Mouse (Mus musculus): ENCODE data around the gene Gm3854. TPM values are rescaled to one million over a fixed set of nuclear protein-coding genes. Genes with fewer than 3 reads are reported as not detected.

The Gm3854 gene
- polyA plus RNA-seq, 1 experiment from 2014 or later = 1.5 TPM

DNA sequence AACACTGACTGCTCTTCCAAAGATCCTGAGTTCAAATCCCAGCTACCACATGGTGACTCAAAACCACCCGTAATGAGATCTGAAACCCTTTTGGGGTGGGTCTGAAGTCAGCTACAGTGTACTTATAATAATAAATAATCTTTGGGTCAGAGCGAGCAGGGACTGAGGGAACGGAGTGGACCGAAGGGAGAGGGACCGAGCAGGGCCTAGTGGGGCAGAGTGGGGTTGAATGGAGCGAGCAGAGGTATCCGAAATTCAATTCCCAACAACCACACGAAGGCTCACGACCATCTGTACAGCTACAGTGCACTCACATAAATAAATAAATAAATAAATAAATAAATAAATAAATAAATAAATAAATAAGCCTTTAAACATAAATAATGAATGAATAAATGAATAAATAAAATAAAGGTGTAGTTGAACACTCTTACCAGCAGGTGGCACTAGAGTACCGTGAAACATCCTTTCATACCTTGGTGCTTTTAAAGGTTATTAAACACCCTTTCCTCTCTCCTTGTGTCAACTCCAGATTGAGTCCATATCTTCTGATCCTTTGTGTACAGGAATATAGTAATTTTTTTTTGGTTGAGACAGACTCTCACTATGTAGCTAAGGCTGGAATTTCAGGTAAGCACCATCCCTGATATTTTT is 15.5 kb downstream of the Gm3854 start:
- WGBS = 52% methylated on average over 10 of the region's 10 CpGs
- Histone ChIP-seq H3K4me3 (ENCODE audit: control insufficient read depth in 1 of 2, insufficient read depth in 1 of 2, low read depth in 1 of 2, low read length in 2 of 2) (no peak overlapping the region), H3K4me2 (ENCODE audit: low read length) (no peak overlapping the region), H3K9me3 (ENCODE audit: control insufficient read depth, low read length) (no peaks in the 10 kb centered on the region), H3K27ac (replicated peaks in 1 of 2; ENCODE audit: control insufficient read depth in 1 of 2, insufficient read depth in 1 of 2, low read depth in 2 of 2, low read length in 2 of 2) (no peak overlapping the region), H3K27me3 (ENCODE audit: control insufficient read depth, insufficient read depth, low read length) (no peaks in the 10 kb centered on the region), H3K9ac (ENCODE audit: low read length) (no peak overlapping the region), H3K36me3 (ENCODE audit: control insufficient read depth, insufficient read depth, low read length) (0 out of 2 replicates have a peak, but pooled peaks cover 4% of the 10 kb centered on the region), H3K4me1 (ENCODE audit: control insufficient read depth in 2 of 2, insufficient read depth in 2 of 2, low read length in 2 of 2) (peaks cover 0 to 5% of the 10 kb centered on the region in 2 experiments; a peak in 3 of 4 replicates)
- no peak for ATAC-seq (ENCODE audit: insufficient number of reproducible peaks, insufficient read depth, low FRiP score, low read depth)

DNA sequence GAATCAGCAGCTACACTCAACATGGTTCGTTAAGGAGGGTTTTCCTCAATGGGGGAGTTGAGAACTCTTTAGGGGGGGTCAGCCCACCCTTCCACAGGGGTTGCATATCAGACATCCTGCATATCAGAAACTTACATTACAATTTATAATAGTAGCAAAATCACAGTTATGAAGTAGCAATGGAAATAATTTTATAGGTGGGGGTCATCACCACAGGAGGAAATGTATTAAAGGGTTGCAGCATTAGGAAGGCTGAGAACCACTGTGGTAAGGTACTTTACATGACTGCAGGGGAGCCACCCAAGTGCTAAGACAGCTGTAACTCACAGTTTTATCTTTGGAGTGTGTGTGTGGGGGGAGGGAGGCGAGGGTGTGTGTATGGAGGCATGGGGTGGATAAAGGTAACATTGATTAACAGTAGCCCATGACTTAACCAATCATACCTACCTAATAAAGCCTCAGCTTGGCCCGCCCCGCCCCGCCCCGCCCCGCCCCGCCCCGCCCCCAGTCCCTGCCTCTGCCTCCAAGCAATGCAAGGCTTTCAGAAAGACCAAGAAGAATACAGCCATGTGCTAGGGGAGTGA is 17.0 kb downstream of the Gm3854 start:
- H3K4me3 ChIP-seq (ENCODE audit: control insufficient read depth in 1 of 2, insufficient read depth in 1 of 2, low read depth in 1 of 2, low read length in 2 of 2) = no peak overlapping the region
- H3K4me1 ChIP-seq (ENCODE audit: control insufficient read depth in 2 of 2, insufficient read depth in 2 of 2, low read length in 2 of 2) = peaks cover 0 to 6% of the 10 kb centered on the region in 2 experiments; a peak in 3 of 4 replicates
- WGBS = 10% methylated on average over 7 of the region's 9 CpGs
- no peak for ATAC-seq (ENCODE audit: insufficient number of reproducible peaks, insufficient read depth, low FRiP score, low read depth)
- no peak overlapping the region for H3K4me2 ChIP-seq (ENCODE audit: low read length)
- H3K27me3 ChIP-seq (ENCODE audit: control insufficient read depth, insufficient read depth, low read length) = no peaks in the 10 kb centered on the region
- H3K27ac ChIP-seq (replicated peaks in 1 of 2; ENCODE audit: control insufficient read depth in 1 of 2, insufficient read depth in 1 of 2, low read depth in 2 of 2, low read length in 2 of 2) = no peak overlapping the region
- no peak overlapping the region for H3K9ac ChIP-seq (ENCODE audit: low read length)
- H3K9me3 ChIP-seq (ENCODE audit: control insufficient read depth, low read length) = no peaks in the 10 kb centered on the region
- H3K36me3 ChIP-seq (ENCODE audit: control insufficient read depth, insufficient read depth, low read length) = no peaks in the 10 kb centered on the region

DNA sequence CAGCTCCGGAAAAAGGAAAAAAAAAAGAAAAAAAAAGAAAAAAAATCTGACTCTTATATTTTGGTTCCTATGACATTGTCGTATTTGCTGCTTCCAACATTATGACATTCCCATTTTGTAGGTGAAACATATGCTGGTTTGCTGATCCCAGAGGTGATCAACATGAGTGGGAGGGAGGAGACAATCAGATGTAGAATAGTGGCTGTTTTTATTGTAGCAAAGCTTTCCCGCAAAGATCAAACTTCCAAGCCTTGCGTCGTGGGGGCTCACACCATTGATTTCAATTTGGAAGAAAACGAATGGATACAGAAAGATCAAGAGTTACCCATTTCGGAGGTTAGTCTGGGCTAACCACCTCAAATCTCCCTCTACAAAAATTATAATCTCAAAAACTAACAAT is 18.2 kb downstream of the Gm3854 start:
- Histone ChIP-seq H3K9me3 (ENCODE audit: control insufficient read depth, low read length) (no peaks in the 10 kb centered on the region), H3K4me1 (ENCODE audit: control insufficient read depth in 2 of 2, insufficient read depth in 2 of 2, low read length in 2 of 2) (peaks cover 0 to 6% of the 10 kb centered on the region in 2 experiments; a peak in 3 of 4 replicates), H3K9ac (ENCODE audit: low read length) (peak overlapping the region; percentile 71), H3K27me3 (ENCODE audit: control insufficient read depth, insufficient read depth, low read length) (no peaks in the 10 kb centered on the region), H3K4me3 (ENCODE audit: control insufficient read depth in 1 of 2, insufficient read depth in 1 of 2, low read depth in 1 of 2, low read length in 2 of 2) (peak overlapping the region; percentile 51 to 78), H3K36me3 (ENCODE audit: control insufficient read depth, insufficient read depth, low read length) (no peaks in the 10 kb centered on the region), H3K4me2 (ENCODE audit: low read length) (peak overlapping the region; percentile 80), H3K27ac (replicated peaks in 1 of 2; ENCODE audit: control insufficient read depth in 1 of 2, insufficient read depth in 1 of 2, low read depth in 2 of 2, low read length in 2 of 2) (peak overlapping the region; percentile 74 to 85; a peak in 3 of 4 replicates)
- 29% methylated on average over 7 of the region's 7 CpGs for WGBS
- ATAC-seq (ENCODE audit: insufficient number of reproducible peaks, insufficient read depth, low FRiP score, low read depth) = no peak

GRCm38 (mm10) chr7:6362268-6363046 is 18.9 kb downstream of the Gm3854 start:
- no peaks in the 10 kb centered on the region for H3K9me3 ChIP-seq (ENCODE audit: control insufficient read depth, low read length)
- 0% methylated on average over 38 of the region's 38 CpGs for WGBS
- H3K4me3 ChIP-seq (ENCODE audit: control insufficient read depth in 1 of 2, insufficient read depth in 1 of 2, low read depth in 1 of 2, low read length in 2 of 2) = peak overlapping the region; percentile 51 to 78
- H3K4me1 ChIP-seq (ENCODE audit: control insufficient read depth in 2 of 2, insufficient read depth in 2 of 2, low read length in 2 of 2) = peaks cover 0 to 6% of the 10 kb centered on the region in 2 experiments; a peak in 3 of 4 replicates
- H3K36me3 ChIP-seq (ENCODE audit: control insufficient read depth, insufficient read depth, low read length) = no peaks in the 10 kb centered on the region
- H3K4me2 ChIP-seq (ENCODE audit: low read length) = peak overlapping the region; percentile 80
- H3K9ac ChIP-seq (ENCODE audit: low read length) = peak overlapping the region; percentile 71
- H3K27ac ChIP-seq (replicated peaks in 1 of 2; ENCODE audit: control insufficient read depth in 1 of 2, insufficient read depth in 1 of 2, low read depth in 2 of 2, low read length in 2 of 2) = peak overlapping the region; percentile 74 to 85
- peak; percentile 96 for ATAC-seq (ENCODE audit: insufficient number of reproducible peaks, insufficient read depth, low FRiP score, low read depth)
- no peaks in the 10 kb centered on the region for H3K27me3 ChIP-seq (ENCODE audit: control insufficient read depth, insufficient read depth, low read length)

DNA sequence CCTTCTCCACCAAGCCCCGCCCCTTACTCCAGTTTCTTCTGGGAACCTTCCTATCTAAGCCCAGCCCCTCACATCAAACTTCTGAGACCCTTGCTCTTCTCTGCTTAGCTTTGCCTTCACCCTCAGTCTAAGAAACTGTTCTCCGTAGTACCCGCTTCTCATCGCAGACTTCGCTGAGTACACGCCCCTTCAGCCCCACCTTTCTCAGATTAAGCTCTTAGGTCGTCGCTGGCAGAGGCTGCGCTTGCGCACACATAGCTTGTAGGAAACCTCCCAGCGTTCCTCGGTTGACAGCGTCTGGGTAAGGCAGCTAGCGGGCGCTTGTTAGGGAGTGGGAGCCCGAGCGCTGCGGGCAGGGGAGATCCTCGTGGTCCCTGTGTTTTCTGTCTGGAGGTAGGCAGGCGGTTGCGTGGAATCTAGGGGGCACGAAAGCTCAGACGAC is 19.5 kb downstream of the Gm3854 start, which contains the start of gene Zfp78:
Zfp78 (plus strand) TSS at position 234 of the 442 bp plus-strand sequence.
- H3K9ac ChIP-seq (ENCODE audit: low read length) = peak within 1 kb of the TSS; percentile 74
- peak within 1 kb of the TSS; percentile 51 to 78 for H3K4me3 ChIP-seq (ENCODE audit: control insufficient read depth in 1 of 2, insufficient read depth in 1 of 2, low read depth in 1 of 2, low read length in 2 of 2)
- ATAC-seq (ENCODE audit: insufficient number of reproducible peaks, insufficient read depth, low FRiP score, low read depth) = peak; percentile 81
- peak within 1 kb of the TSS; percentile 74 to 85 for H3K27ac ChIP-seq (replicated peaks in 1 of 2; ENCODE audit: control insufficient read depth in 1 of 2, insufficient read depth in 1 of 2, low read depth in 2 of 2, low read length in 2 of 2)
- peak within 1 kb of the TSS; percentile 80 for H3K4me2 ChIP-seq (ENCODE audit: low read length)
- under 1% methylated on average over 23 of the region's 23 CpGs for WGBS
- H3K9me3 ChIP-seq (ENCODE audit: control insufficient read depth, low read length) = no peaks in the 10 kb centered on the region
- no peaks in the 10 kb centered on the region for H3K27me3 ChIP-seq (ENCODE audit: control insufficient read depth, insufficient read depth, low read length)
- peaks cover 0 to 6% of the 10 kb centered on the region in 2 experiments; a peak in 3 of 4 replicates for H3K4me1 ChIP-seq (ENCODE audit: control insufficient read depth in 2 of 2, insufficient read depth in 2 of 2, low read length in 2 of 2)
- no peaks in the 10 kb centered on the region for H3K36me3 ChIP-seq (ENCODE audit: control insufficient read depth, insufficient read depth, low read length)

- Histone ChIP-seq H3K4me2 (ENCODE audit: low read length) (no peak overlapping the region), H3K4me1 (ENCODE audit: control insufficient read depth in 2 of 2, insufficient read depth in 2 of 2, low read length in 2 of 2) (peaks cover 0 to 6% of the 10 kb centered on the region in 2 experiments; a peak in 3 of 4 replicates), H3K36me3 (ENCODE audit: control insufficient read depth, insufficient read depth, low read length) (no peaks in the 10 kb centered on the region), H3K9me3 (ENCODE audit: control insufficient read depth, low read length) (no peaks in the 10 kb centered on the region), H3K9ac (ENCODE audit: low read length) (no peak overlapping the region), H3K27ac (replicated peaks in 1 of 2; ENCODE audit: control insufficient read depth in 1 of 2, insufficient read depth in 1 of 2, low read depth in 2 of 2, low read length in 2 of 2) (no peak overlapping the region), H3K4me3 (ENCODE audit: control insufficient read depth in 1 of 2, insufficient read depth in 1 of 2, low read depth in 1 of 2, low read length in 2 of 2) (no peak overlapping the region), H3K27me3 (ENCODE audit: control insufficient read depth, insufficient read depth, low read length) (no peaks in the 10 kb centered on the region)
- no peak for ATAC-seq (ENCODE audit: insufficient number of reproducible peaks, insufficient read depth, low FRiP score, low read depth)
- WGBS = 72% methylated on average over 1 of the region's 1 CpGs
Observed at GRCm38 (mm10) chr7:6364761-6365160, 21.2 kb downstream of the Gm3854 start.

DNA sequence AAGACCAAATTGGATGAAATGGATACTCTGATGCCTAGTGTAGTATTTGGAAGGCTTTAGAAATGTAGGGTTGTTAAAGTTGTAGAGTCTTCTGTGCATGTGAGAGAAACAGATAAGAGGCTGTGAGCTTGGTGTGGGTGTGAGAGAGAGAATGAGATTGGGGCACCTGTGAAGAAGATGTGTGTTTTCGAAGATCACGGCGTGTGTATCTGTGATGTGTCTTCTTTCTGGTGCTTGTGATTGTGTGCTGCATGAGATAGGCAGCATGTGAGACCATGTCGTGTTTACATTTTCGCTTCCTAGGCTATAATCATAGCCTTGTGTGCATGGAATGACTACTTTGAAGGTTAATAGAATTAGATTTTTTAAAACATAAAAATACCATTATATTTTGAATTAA is 23.6 kb downstream of the Gm3854 start:
- no peak overlapping the region for H3K4me2 ChIP-seq (ENCODE audit: low read length)
- no peaks in the 10 kb centered on the region for H3K9me3 ChIP-seq (ENCODE audit: control insufficient read depth, low read length)
- no peaks in the 10 kb centered on the region for H3K27me3 ChIP-seq (ENCODE audit: control insufficient read depth, insufficient read depth, low read length)
- H3K36me3 ChIP-seq (ENCODE audit: control insufficient read depth, insufficient read depth, low read length) = no peaks in the 10 kb centered on the region
- 86% methylated on average over 5 of the region's 5 CpGs for WGBS
- H3K4me1 ChIP-seq (ENCODE audit: control insufficient read depth in 2 of 2, insufficient read depth in 2 of 2, low read length in 2 of 2) = peaks cover 0 to 6% of the 10 kb centered on the region in 2 experiments; a peak in 3 of 4 replicates
- no peak overlapping the region for H3K9ac ChIP-seq (ENCODE audit: low read length)
- no peak overlapping the region for H3K4me3 ChIP-seq (ENCODE audit: control insufficient read depth in 1 of 2, insufficient read depth in 1 of 2, low read depth in 1 of 2, low read length in 2 of 2)
- H3K27ac ChIP-seq (replicated peaks in 1 of 2; ENCODE audit: control insufficient read depth in 1 of 2, insufficient read depth in 1 of 2, low read depth in 2 of 2, low read length in 2 of 2) = no peak overlapping the region
- no peak for ATAC-seq (ENCODE audit: insufficient number of reproducible peaks, insufficient read depth, low FRiP score, low read depth)
